Mouse (Mus musculus): Measurements from ENCODE around the gene Gm20772.
"Not testable (repeated sequence)": the region's sequence is repeated elsewhere in the genome, so short reads cannot be mapped to it uniquely, and the experiment has no call there.

The Gm20772 gene
- long read RNA-seq, experiment 1, result 0 reads
- long read RNA-seq, experiment 2, result 0 reads

DNA sequence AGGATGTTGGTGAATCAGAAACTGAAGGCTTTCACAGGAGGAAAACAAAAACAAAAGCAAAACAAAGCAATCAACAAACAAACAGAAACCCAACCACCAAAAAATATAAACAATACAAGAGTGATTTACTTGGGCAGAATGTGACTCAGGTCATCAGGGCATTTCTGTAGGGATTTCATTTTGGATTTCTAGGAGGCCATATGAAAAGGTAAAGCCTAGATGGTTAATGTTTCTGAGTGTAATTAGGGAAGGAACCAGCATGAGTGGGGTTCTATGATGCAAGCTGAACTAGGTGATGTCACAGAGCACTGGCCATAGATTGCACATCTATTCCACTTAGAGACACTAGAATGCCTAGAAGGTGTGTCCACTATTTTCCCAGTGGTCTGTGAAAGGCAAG is at the start of gene Gm20772, which contains the start of gene Gm20831:
Gm20772 (plus strand) TSS at position 301 of the 400 bp plus-strand sequence.
Gm20831 (plus strand) TSS at position 301 of the 400 bp plus-strand sequence.
- intact Hi-C loops (cut with DNase I), result not testable (repeated sequence)

- intact Hi-C loops (cut with DNase I), result not testable (repeated sequence)
Measured at GRCm38 (mm10) chrY:17846166-17846565, 28.4 kb upstream of the Gm20772 start, which contains the start of gene Gm21904. Gene Gm21904 (minus strand): TSS chrY:17846266.

Data from adrenal gland (tissue).